Mouse (Mus musculus) kidney, embryonic 16.5 days (tissue): ENCODE data around the gene Ints1. TPM values are rescaled to one million over a fixed set of nuclear protein-coding genes. Genes with fewer than 3 reads are reported as not detected.

Experiments used
- ATAC-seq: fragments of 200-750 bp; cut with Nextera tagmentation; 2 replicates; pipeline ENCODE4 v1.8.0; 2017; ENCODE audit warnings: moderate TSS enrichment; ENCODE audit not compliant: low FRiP score, low TSS enrichment
- H3K27ac ChIP-seq: fragments of 300-500 bp; sonication (generic); 2 replicates; pipeline ENCODE4 v1.5.1; 2014; ENCODE audit warnings: low read length
- H3K27me3 ChIP-seq: fragments of 300-500 bp; sonication (generic); 2 replicates; pipeline ENCODE4 v1.6.1; 2014; ENCODE audit warnings: low read length, control low read depth, mixed read lengths; ENCODE audit not compliant: insufficient read depth
- H3K36me3 ChIP-seq: fragments of 300-500 bp; sonication (generic); 2 replicates; pipeline ENCODE4 v1.6.1; 2014; ENCODE audit warnings: low read length, control low read depth, mixed read lengths; ENCODE audit not compliant: insufficient read depth
- H3K4me1 ChIP-seq: fragments of 300-500 bp; sonication (generic); 2 replicates; pipeline ENCODE4 v1.6.1; 2014; ENCODE audit warnings: low read length, control low read depth, mixed read lengths; ENCODE audit not compliant: insufficient read depth
- H3K4me2 ChIP-seq: fragments of 300-500 bp; sonication (generic); replicated peaks from 2 replicates; pipeline ENCODE4 v1.6.1; 2014; ENCODE audit warnings: low read depth, low read length
- H3K4me3 ChIP-seq: fragments of 300-500 bp; sonication (generic); 2 replicates; pipeline ENCODE4 v1.5.1; 2014; ENCODE audit warnings: mild to moderate bottlenecking, low read length
- H3K9ac ChIP-seq: fragments of 300-500 bp; sonication (generic); replicated peaks from 2 replicates; pipeline ENCODE4 v1.6.1; 2014; ENCODE audit warnings: low read length
- H3K9me3 ChIP-seq: fragments of 300-500 bp; sonication (generic); 2 replicates; pipeline ENCODE4 v1.6.1; 2016; ENCODE audit warnings: low read length, control low read depth
- WGBS: fragments of 180-500 bp; shearing (Covaris S2); extraction: QIAGEN DNeasy Blood & Tissue Kit; methylation state at CpG from one replicate; pipeline ENCODE4 v1.1.7; 2014; 5-methylcytosine and 5-hydroxymethylcytosine counted together
- polyA plus RNA-seq: library from polyadenylated mRNA; unstranded; fragments of >200 nt; fragmentation: Nextera tagmentation; extraction: Ambion mirVana; gene quantifications from 2 replicates; pipeline ENCODE4 v1.2.1, GENCODE M21; 2015

Ints1 gene
- polyA plus RNA-seq, 1 experiment from 2014 or later = 28.3 TPM

DNA sequence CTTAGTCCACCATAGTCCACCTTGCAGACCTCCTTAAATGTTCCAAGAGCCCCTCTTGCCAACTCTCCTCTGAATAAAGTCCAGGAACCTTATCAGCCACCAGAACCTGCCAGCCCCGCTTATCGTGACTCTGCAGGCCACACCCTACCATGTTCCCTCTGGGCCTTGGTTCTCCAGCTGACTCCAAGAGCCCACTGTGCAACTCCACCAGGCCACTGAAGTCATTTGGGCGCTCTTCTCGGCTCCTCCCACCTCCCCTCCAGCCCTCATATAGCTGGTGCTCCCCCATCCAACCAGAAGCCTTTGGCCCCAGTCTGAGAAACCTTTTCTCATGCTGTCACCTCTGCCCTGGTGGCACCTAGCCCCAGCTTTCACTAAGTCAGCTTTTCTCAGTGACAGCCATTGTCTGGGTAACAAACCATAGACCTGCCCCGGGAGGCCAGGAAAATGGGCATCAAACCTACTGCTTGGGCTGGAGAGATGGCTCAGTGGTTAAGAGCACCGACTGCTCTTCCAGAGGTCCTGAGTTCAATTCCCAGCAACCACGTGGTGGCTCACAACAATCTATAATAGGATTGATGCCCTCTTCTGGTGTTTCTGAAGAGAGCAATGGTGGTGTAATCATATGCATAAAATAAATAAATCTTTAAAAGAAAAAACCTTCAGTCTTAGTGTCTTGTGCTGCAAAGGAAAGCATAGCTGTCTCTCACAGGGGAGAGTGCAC, 36.7 kb downstream of the Ints1 start:
- no peak overlapping the region for H3K4me2 ChIP-seq
- no peak overlapping the region for H3K4me3 ChIP-seq
- H3K4me1 ChIP-seq = peaks cover 23% of the 10 kb centered on the region
- no peaks in the 10 kb centered on the region for H3K36me3 ChIP-seq
- WGBS = 70% methylated on average over 7 of the region's 7 CpGs
- no peak for ATAC-seq
- H3K27ac ChIP-seq = no peak overlapping the region
- H3K9ac ChIP-seq = no peak overlapping the region
- no peaks in the 10 kb centered on the region for H3K9me3 ChIP-seq
- no peaks in the 10 kb centered on the region for H3K27me3 ChIP-seq

DNA sequence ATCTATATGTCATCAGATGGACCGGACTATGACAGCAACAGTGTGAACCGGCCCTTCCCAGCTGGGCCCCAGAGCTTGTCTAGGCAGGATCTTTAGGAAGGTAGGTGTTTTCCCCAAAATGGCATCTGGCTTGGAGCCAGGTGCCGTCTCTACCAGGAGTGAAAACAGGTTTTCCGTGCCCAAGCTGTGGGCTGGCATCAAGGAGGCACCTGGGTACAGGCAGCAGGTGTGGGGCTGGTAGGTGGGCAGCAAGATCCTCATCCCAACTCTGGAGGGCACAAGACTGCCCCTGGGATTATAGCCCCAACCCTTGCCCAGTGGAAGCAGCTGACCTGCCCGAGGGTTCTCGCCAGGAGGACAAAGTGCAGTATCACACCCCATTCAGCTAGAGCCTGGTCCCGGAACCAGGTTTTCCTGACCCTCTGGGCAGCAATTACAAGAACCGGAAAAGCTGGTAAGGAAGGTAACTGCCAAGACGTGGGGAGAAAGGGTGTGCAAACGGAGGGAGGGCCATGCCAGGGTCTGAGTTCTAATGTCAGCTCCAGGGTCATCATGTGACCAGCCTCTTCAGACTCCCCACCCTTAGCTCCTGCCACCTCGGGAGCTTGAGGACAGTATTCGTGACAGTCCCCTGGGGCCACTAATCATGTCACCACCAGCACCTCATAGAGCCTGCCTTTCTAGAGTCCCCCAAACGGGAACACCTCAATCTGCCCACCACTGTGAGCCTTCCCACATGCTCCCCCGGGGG, 37.5 kb downstream of the Ints1 start:
- Histone ChIP-seq H3K9me3 (no peaks in the 10 kb centered on the region), H3K4me3 (no peak overlapping the region), H3K27ac (no peak overlapping the region), H3K4me1 (peaks cover 28% of the 10 kb centered on the region), H3K36me3 (no peaks in the 10 kb centered on the region), H3K27me3 (no peaks in the 10 kb centered on the region), H3K9ac (no peak overlapping the region), H3K4me2 (no peak overlapping the region)
- ATAC-seq = no peak
- 71% methylated on average over 14 of the region's 14 CpGs for WGBS

DNA sequence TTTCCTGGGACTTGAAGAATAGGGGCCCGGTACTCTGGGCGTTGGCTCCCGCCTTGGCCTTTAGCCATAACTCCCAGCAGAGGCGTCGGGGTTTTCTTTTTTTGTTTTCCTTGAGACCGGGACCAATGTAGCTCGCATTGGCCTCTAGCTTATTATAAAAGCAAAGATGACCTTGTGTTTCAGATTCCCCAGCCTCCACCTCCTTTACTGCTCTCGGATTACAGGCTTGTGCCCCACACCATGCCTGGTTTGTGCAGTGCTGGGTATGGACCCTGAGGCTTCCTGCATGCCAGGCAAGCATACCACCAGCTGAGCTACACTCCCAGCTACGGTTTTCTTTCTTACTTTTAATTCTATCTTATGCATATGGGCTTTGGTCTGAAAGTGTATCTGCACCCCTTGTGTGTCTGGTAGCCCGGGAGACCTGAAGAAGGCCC, 39.0 kb downstream of the Ints1 start:
- H3K4me3 ChIP-seq = peak overlapping the region; percentile 56
- no peaks in the 10 kb centered on the region for H3K9me3 ChIP-seq
- no peaks in the 10 kb centered on the region for H3K36me3 ChIP-seq
- peak overlapping the region; percentile 99 for H3K4me2 ChIP-seq
- peak overlapping the region; percentile 44 for H3K9ac ChIP-seq
- H3K27ac ChIP-seq = peak overlapping the region; percentile 41
- no peaks in the 10 kb centered on the region for H3K27me3 ChIP-seq
- ATAC-seq = peak; percentile 62
- peaks cover 36% of the 10 kb centered on the region for H3K4me1 ChIP-seq
- 13% methylated on average over 10 of the region's 10 CpGs for WGBS

DNA sequence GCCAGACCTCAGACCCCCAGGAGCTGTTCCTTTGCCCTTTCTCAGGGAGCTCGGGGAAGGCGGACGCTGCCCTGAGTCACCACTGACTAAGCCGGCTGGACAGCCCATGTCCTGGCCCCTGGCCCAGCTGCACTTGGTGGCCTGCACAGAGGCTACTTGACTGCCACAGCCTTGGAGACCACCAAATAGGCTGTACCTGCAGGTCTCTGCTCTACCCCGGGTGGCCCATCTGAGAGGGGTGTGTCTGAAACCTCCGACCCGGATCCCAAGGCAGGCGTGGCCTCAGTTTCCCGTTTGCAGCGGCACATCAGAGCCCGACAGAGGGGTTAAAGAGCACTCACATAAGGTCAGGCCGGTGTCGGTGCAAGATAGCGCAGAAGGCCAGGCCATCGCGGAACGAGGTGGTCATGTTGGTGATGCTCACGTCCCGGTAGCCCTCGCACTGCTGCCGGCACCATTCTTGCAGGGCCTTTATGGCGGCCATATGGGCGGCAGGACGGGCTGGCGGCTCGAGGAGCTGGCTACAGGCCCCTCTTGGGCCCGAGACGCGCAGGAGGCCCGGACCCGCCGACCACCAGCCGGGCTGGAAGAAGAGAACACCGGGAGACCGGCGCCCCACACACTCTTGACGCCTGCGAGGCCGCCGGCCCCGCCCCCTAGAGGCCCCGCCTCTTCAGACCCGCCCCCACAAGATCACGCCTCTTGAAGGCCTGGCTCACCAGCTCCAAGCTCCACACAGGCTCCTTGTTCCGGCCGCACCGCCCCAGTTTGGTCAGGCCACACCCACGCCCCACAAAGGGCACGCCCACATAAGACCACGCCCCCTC, 39.6 kb downstream of the Ints1 start, which contains the start of gene Micall2:
TSS of gene Micall2 (minus strand) at position 660 of the 827 bp plus-strand sequence.
- peak within 1 kb of the TSS; percentile 99 for H3K4me2 ChIP-seq
- peak within 1 kb of the TSS; percentile 41 for H3K27ac ChIP-seq
- H3K36me3 ChIP-seq = no peaks in the 10 kb centered on the region
- 2% methylated on average over 46 of the region's 50 CpGs for WGBS
- no peaks in the 10 kb centered on the region for H3K9me3 ChIP-seq
- peak within 1 kb of the TSS; percentile 71 for H3K9ac ChIP-seq
- peak; percentile 96 for ATAC-seq
- peak within 1 kb of the TSS; percentile 56 for H3K4me3 ChIP-seq
- H3K4me1 ChIP-seq = peaks cover 42% of the 10 kb centered on the region
- no peaks in the 10 kb centered on the region for H3K27me3 ChIP-seq

DNA sequence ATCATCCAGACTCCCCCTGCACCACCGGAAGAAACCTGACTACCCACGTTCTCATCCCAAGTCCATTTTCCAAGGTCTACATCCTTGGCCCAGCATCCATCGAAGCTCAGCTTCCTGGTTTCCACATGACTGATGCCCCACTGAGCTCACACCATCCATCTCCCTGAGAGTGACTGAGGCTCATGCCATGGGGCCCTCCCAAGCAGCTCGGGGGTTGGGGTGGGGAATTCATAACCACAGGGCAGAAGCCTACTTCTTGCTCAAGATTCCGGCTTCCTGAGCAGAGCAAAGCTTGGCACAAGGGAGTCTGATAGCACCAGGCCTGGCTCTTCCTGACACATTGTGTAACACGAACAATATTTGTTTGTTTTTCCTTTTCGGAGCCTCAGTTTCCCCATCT, 40.7 kb downstream of the Ints1 start:
- no peaks in the 10 kb centered on the region for H3K27me3 ChIP-seq
- H3K4me2 ChIP-seq = peak overlapping the region; percentile 99
- H3K9ac ChIP-seq = no peak overlapping the region
- no peaks in the 10 kb centered on the region for H3K9me3 ChIP-seq
- H3K36me3 ChIP-seq = no peaks in the 10 kb centered on the region
- no peak for ATAC-seq
- H3K27ac ChIP-seq = no peak overlapping the region
- no peak overlapping the region; the same call in 1 of the 2 replicates for H3K4me3 ChIP-seq
- WGBS = 66% methylated on average over 7 of the region's 7 CpGs
- peaks cover 52% of the 10 kb centered on the region for H3K4me1 ChIP-seq

DNA sequence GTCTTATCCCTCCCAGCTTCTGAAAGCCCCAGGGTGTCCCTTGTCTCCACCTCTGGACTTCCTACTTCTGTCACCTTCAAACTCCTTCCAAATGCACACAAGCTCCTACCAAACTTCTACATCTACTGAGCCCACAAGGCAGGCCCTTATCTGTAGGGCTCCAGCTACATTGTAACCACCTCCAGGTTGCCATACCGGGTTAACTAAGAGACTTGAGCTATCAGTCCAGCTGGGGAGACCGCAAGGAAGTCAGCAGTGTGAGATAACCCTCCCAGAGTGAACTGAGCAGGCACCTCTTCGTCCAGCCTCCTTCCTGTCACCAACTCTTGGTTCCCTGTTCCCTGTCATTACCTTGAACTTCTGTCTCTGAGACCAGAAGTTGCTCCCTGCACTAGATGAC, 41.5 kb downstream of the Ints1 start:
- Histone ChIP-seq H3K36me3 (no peaks in the 10 kb centered on the region), H3K4me2 (peak overlapping the region; percentile 99; the same call in 1 of the 2 replicates), H3K4me3 (no peak overlapping the region), H3K27me3 (no peaks in the 10 kb centered on the region), H3K4me1 (peaks cover 52% of the 10 kb centered on the region), H3K9me3 (no peaks in the 10 kb centered on the region), H3K9ac (no peak overlapping the region), H3K27ac (peak overlapping the region; percentile 20; the same call in 1 of the 2 replicates)
- 80% methylated on average over 3 of the region's 3 CpGs for WGBS
- no peak for ATAC-seq

DNA sequence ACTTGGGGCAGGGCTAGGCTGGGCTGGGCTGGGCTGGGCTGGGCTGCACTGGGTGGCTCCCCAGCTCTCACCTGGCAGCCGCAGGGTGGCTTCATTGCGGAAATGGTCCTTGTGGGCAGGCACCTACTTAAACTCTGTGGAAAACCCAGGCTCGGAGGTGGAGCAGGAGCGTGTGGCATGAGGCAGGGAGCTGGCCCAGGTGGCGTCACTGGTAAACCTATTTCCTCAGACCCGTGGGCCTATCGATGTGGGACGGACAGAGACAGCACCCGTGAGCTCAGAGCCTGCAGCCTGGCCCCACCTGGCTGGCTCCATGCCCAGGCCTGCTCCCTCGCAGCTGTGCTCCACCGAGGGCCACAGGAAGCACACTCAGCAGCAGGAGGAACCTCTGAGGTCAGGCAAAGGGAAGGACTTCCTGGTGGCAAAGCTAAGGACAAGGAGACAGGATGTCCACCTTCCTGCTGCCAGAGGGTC, 42.8 kb downstream of the Ints1 start:
- H3K9me3 ChIP-seq = no peaks in the 10 kb centered on the region
- peaks cover 52% of the 10 kb centered on the region for H3K4me1 ChIP-seq
- no peaks in the 10 kb centered on the region for H3K36me3 ChIP-seq
- no peak; the same call in 1 of the 2 replicates for ATAC-seq
- H3K9ac ChIP-seq = no peak overlapping the region; the same call in 1 of the 2 replicates
- peak overlapping the region; percentile 9; the same call in 1 of the 2 replicates for H3K4me2 ChIP-seq
- 53% methylated on average over 11 of the region's 11 CpGs for WGBS
- H3K4me3 ChIP-seq = no peak overlapping the region
- H3K27me3 ChIP-seq = no peaks in the 10 kb centered on the region
- H3K27ac ChIP-seq = peak overlapping the region; percentile 41

DNA sequence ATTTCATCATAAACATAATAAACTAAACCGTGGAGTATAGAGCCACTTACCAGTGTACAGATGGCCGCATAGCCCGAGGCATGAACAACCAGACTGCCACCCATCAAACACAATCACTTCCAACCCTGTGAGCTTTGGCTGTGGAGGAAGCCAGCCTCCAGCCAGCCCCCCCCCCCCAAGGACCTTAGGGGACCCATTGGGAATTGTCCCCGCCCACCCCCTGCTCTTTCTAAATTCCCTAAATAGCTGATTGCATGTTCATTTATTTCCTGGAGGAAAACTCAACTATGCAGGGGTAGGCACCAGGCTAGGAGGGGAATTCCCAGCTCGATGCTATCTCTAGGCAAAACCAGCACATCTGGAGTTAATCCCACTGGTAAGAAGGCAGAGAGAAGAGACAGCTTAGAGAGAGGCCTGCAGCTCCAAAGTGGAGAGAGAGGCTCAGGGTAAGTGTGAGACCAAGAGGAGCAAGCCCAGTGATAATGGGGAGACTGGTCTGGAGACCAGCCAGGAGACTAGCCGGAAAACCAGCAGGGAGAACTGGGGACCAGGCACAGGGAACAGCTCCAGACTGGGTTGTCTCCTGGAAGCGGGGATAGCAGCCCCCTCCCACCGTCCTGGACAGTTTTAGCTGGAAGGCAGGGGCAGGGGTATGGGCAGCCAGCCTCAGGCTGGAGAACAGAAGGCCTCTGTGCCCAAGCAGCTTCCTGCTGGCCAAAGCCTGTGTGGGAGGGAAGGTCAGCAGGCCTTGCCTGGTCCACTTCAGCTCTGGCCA, 44.6 kb downstream of the Ints1 start:
- Histone ChIP-seq H3K4me3 (no peak overlapping the region), H3K27me3 (no peaks in the 10 kb centered on the region), H3K9ac (peak overlapping the region; percentile 50), H3K9me3 (no peaks in the 10 kb centered on the region), H3K4me1 (peaks cover 45% of the 10 kb centered on the region), H3K4me2 (peak overlapping the region; percentile 19), H3K36me3 (no peaks in the 10 kb centered on the region), H3K27ac (peak overlapping the region; percentile 79)
- WGBS = 49% methylated on average over 8 of the region's 8 CpGs
- ATAC-seq = no peak

DNA sequence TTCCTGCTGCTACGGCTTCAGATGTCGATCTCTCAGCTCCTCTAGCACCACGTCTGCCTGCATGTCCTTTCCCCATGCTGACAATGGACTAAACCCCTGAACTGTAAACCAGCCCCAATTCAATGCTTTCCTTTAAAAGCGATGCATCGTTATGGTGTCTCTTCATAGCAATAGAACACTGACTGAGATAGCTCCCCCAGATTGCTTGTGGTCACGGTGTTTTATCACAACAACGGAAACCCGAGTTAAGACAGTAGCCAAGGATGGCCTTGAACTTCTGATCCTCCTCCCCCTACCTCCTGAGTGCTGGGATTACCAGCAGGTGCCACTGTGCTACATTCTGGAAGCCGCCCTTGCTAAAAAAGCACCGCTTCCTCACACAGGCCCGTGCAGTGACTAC, 48.2 kb downstream of the Ints1 start:
- ATAC-seq = no peak
- H3K4me2 ChIP-seq = no peak overlapping the region
- 78% methylated on average over 11 of the region's 11 CpGs for WGBS
- peaks cover 29% of the 10 kb centered on the region for H3K4me1 ChIP-seq
- no peaks in the 10 kb centered on the region for H3K36me3 ChIP-seq
- no peak overlapping the region for H3K27ac ChIP-seq
- no peak overlapping the region for H3K9ac ChIP-seq
- no peaks in the 10 kb centered on the region for H3K9me3 ChIP-seq
- no peaks in the 10 kb centered on the region for H3K27me3 ChIP-seq
- no peak overlapping the region for H3K4me3 ChIP-seq
